Mouse (Mus musculus) stomach, postnatal 0 days (tissue): ENCODE measurements around the gene Lcn6. TPM values are rescaled to one million over a fixed set of nuclear protein-coding genes. Genes with fewer than 3 reads are reported as not detected.
"Not testable (repeated sequence)": the region's sequence is repeated elsewhere in the genome, so short reads cannot be mapped to it uniquely, and the experiment has no call there.

ENCODE experiments used
- ATAC-seq: fragments of 200-750 bp; cut with Nextera tagmentation; 2 replicates; pipeline ENCODE4 v1.8.0; 2017; ENCODE audit not compliant: low FRiP score, low TSS enrichment
- DNase-seq: peaks from one replicate; pipeline ENCODE4 v3.0.0-alpha.2; 2016; ENCODE audit warnings: low spot score
- H3K27ac ChIP-seq: fragments of 300-500 bp; sonication (generic); replicated peaks from 2 replicates; pipeline ENCODE4 v1.5.1; 2014; ENCODE audit warnings: mild to moderate bottlenecking, control low read depth
- H3K27me3 ChIP-seq: fragments of 300-500 bp; sonication (generic); 2 replicates; pipeline ENCODE4 v1.6.1; 2014; ENCODE audit warnings: low read length; ENCODE audit not compliant: control insufficient read depth, insufficient read depth
- H3K36me3 ChIP-seq: fragments of 300-500 bp; sonication (generic); 2 replicates; pipeline ENCODE4 v1.6.1; 2014; ENCODE audit warnings: low read length, mixed read lengths; ENCODE audit not compliant: control insufficient read depth, insufficient read depth
- H3K4me1 ChIP-seq: fragments of 300-500 bp; sonication (generic); replicated peaks from 2 replicates; pipeline ENCODE4 v1.6.1; 2014; ENCODE audit warnings: antibody characterized with exemption; ENCODE audit not compliant: control insufficient read depth, insufficient read depth
- H3K4me2 ChIP-seq: fragments of 300-500 bp; sonication (generic); replicated peaks from 2 replicates; pipeline ENCODE4 v1.6.1; 2014; ENCODE audit warnings: low read depth, mild to moderate bottlenecking, control low read depth, moderate library complexity
- H3K4me3 ChIP-seq: fragments of 300-500 bp; sonication (generic); 2 replicates; pipeline ENCODE4 v1.5.1; 2014; ENCODE audit warnings: low read depth, low read length, control low read depth
- H3K9ac ChIP-seq: fragments of 300-500 bp; sonication (generic); 2 replicates; pipeline ENCODE4 v1.6.1; 2014; ENCODE audit warnings: mild to moderate bottlenecking, low read length, control low read depth, mixed read lengths
- H3K9me3 ChIP-seq: fragments of 300-500 bp; sonication (generic); 2 replicates; pipeline ENCODE4 v1.6.1; 2016; ENCODE audit warnings: low read length; ENCODE audit not compliant: control insufficient read depth
- CTCF ChIP-seq: IDR thresholded peaks from 2 replicates; pipeline ENCODE4 v1.5.1; 2016; ENCODE audit warnings: antibody characterized with exemption, low read depth, mild to moderate bottlenecking, moderate library complexity
- EP300 ChIP-seq: optimal IDR thresholded peaks from 2 replicates; pipeline ENCODE3; 2016; ENCODE audit warnings: antibody characterized with exemption
- WGBS: fragments of 180-500 bp; shearing (Covaris S2); extraction: QIAGEN DNeasy Blood & Tissue Kit; methylation state at CpG from one replicate; pipeline ENCODE4 v1.1.7; 2014; 5-methylcytosine and 5-hydroxymethylcytosine counted together
- polyA plus RNA-seq: library from polyadenylated mRNA; unstranded; fragments of >200 nt; fragmentation: Nextera tagmentation; extraction: Ambion mirVana; gene quantifications from 2 replicates; pipeline ENCODE4 v1.2.1, GENCODE M21; 2015

Lcn6 gene
- polyA plus RNA-seq, 1 experiment from 2014 or later: not detected

DNA sequence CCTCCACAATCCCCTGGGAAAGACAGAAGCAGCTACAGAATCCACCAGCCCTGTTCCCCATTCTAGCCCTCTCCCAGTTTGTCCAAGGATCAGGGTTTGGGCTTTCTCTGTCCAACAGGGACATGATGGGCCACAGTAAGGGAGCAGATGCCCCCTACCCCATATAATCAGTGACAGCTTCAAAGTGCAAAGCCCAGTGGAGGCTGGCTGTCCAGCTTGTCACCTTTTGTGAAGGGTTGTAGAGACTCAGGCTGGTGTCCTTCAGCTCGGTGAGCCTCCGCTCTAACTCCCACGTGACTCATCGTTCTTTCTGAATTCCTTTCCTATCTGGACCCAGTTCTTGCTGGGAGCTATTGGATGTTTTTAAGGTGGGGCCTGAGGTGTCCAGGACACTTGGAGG is 27.1 kb downstream of the Lcn6 start:
- 66% methylated on average over 4 of the region's 4 CpGs for WGBS

DNA sequence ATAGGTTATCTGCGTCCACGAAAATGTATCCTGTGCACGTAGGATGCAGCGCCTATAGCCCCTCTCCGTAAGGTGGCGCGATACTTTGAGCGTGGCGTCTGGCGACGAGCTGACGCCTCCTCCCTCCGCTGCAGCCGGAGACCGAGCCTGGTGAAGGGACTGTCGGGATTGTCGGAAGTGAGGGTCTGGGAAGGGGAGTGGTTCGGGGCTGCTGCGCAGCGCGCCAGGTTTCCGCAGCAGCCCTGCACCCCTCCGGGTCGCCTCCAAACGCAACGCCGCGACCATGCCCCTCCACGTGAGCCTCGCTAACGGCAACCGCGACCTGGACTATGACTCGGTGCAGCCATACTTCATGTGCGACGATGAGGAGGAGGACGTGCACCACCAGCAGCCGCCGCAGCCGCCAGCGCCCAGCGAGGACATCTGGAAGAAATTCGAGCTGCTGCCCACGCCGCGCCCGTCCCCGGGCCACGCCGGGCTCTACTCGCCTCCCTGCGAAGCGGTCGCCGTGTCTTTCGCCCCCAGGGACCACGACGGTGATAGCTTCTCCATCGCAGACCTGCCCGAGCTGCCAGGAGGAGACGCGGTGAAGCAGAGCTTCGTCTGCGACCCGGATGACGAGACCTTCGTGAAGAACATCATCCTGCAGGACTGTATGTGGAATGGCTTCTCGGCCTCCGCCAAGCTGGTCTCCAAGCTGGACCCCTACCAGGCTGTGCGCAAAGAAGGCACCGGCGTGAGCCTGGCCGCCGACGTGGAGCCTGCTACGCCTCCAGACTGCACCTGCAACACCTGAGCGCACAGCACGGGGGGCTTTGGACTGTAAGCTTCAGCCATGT is 30.3 kb downstream of the Lcn6 start, which contains the start of gene Bmyc:
Bmyc (plus strand) TSS at position 97 of the 839 bp plus-strand sequence.
- peak within 1 kb of the TSS; percentile 76 for H3K9ac ChIP-seq
- no peaks in the 10 kb centered on the region for H3K36me3 ChIP-seq
- peak within 1 kb of the TSS; percentile 94 for H3K4me2 ChIP-seq
- TF ChIP-seq CTCF: peak; percentile 77
- TF ChIP-seq EP300: no peak
- H3K27ac ChIP-seq: peak within 1 kb of the TSS; percentile 61
- peak; percentile 80 for DNase-seq
- under 1% methylated on average over 78 of the region's 78 CpGs for whole genome bisulfite sequencing
- H3K27me3 ChIP-seq: no peaks in the 10 kb centered on the region
- peak; percentile 86 for ATAC-seq
- H3K4me1 ChIP-seq: no peaks in the 10 kb centered on the region
- no peaks in the 10 kb centered on the region for H3K9me3 ChIP-seq
- H3K4me3 ChIP-seq: peak within 1 kb of the TSS; percentile 66

More for the DNA sequence above, 27.1 kb downstream of the Lcn6 start:
- Histone ChIP-seq H3K9ac (no peak overlapping the region), H3K27ac (no peak overlapping the region), H3K27me3 (no peaks in the 10 kb centered on the region), H3K4me2 (no peak overlapping the region), H3K4me1 (no peaks in the 10 kb centered on the region), H3K36me3 (no peaks in the 10 kb centered on the region), H3K4me3 (no peak overlapping the region), H3K9me3 (no peaks in the 10 kb centered on the region)
- TF ChIP-seq EP300 (no peak), CTCF (no peak)
- ATAC-seq (no peak), DNase-seq (peak; percentile 9)

DNA sequence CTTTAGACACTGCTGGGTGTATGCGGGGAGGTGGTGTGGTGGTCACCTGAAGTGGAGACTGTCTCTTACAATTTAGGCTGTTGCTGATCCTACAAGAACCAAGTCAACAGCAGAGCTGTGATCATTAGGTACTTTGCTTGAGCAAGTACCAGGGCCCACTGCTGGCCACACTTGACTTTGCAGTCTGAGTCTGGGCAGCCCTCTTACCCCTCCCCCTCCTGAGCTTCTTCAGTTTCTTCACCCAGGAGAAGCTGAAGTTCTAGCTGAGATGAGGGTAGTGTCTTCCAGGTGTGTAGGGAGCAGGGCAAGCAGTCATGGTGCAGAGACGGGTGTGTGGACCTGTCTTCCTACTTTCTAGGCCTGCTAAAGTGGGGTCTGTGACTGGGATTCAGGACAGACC is 31.5 kb downstream of the Lcn6 start:
- no peak overlapping the region for H3K4me3 ChIP-seq
- no peaks in the 10 kb centered on the region for H3K4me1 ChIP-seq
- ATAC-seq: no peak
- H3K9me3 ChIP-seq: no peaks in the 10 kb centered on the region
- no peaks in the 10 kb centered on the region for H3K27me3 ChIP-seq
- no peaks in the 10 kb centered on the region for H3K36me3 ChIP-seq
- DNase-seq: peak; percentile 50
- no peak overlapping the region for H3K9ac ChIP-seq
- TF ChIP-seq CTCF (peak; percentile 52), EP300 (no peak)
- 84% methylated on average over 2 of the region's 2 CpGs for WGBS
- H3K27ac ChIP-seq: no peak overlapping the region
- H3K4me2 ChIP-seq: no peak overlapping the region

DNA sequence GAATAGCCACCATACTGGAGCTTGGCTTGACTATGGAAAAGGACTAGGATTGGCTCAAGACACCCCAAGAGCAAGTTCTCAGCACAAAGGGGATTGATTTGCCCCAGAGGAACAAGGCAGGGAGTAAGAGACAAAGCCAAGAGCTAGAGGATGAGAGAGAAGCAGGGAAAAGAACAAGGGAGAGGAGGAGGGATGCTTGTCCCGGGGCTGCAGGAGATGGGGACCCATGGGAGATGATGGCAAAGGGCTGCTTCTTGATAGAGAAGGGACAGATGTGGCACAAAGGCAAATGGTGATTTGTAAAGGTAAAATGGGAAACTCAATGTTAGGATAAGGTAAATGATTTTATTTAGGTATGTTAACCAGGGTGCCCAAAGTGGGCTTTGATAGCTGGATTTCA is 32.5 kb downstream of the Lcn6 start:
- not testable (repeated sequence) for H3K4me1 ChIP-seq, H3K27ac ChIP-seq, H3K9me3 ChIP-seq, H3K9ac ChIP-seq, H3K4me2 ChIP-seq, H3K36me3 ChIP-seq, DNase-seq, H3K4me3 ChIP-seq, ATAC-seq, H3K27me3 ChIP-seq
- WGBS: 94% methylated on average over 1 of the region's 1 CpGs

DNA sequence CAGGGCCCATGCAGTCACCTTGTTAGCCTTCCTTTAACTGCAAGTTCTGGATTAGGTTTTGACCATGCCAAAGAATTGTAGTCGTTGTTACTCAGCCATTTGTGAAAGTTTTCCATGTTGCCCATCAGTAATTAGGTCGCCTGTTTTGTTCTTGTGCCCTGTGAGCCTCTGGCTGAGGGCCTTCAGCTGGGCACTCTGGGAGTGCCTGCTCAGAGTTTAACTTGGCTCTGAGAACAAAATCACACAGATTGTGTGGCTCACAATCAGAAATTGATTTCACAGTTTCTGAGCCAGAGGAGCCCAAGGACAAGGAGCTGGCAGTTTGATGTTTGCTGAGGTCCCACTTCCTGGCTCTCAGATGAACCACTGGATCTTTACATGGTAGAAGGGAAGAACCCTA is 33.2 kb downstream of the Lcn6 start:
- H3K4me1 ChIP-seq, H3K9ac ChIP-seq, H3K27ac ChIP-seq, H3K9me3 ChIP-seq, H3K4me2 ChIP-seq, H3K27me3 ChIP-seq, DNase-seq, H3K36me3 ChIP-seq, ATAC-seq, H3K4me3 ChIP-seq: not testable (repeated sequence)
- WGBS: 74% methylated on average over 2 of the region's 2 CpGs

DNA sequence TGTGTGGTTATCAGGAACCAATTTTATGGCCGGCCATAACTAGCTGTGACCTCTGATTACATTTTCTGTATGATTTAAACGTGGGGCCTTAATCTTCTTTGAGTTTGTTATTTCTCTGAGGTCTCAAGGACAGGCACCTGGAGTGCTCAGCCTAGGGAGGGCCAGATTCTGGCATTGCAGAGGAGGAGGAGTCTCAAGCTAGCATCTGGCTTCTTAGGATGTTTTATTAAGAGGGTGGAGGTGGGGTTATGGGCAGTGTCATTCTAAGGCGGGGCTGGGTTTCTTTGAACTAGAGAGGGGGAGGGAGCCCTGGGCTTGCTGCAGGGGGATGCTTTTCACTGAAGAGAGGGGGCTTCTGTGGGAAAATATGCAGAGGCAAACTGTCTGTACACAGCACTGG is 35.1 kb downstream of the Lcn6 start:
- H3K4me2 ChIP-seq, H3K27me3 ChIP-seq, H3K4me3 ChIP-seq, DNase-seq, H3K9me3 ChIP-seq, H3K36me3 ChIP-seq, H3K9ac ChIP-seq, H3K27ac ChIP-seq, ATAC-seq, H3K4me1 ChIP-seq: not testable (repeated sequence)
- 17% methylated on average over 3 of the region's 3 CpGs for WGBS
